Mouse (Mus musculus) T-helper 17 cell (primary cell): ENCODE measurements at regions not wholly inside any gene's neighbourhood (a gene's known extent, or its start where the extent isn't known, plus 50 kb on each side); places are given as distances from the start of the nearest gene placed in this dataset.

Source experiments
- in situ Hi-C, 2 experiments: fragments of 300-600 bp; cut with MboI, MseI; formaldehyde crosslinking; loops; 1 replicate in 1 of 2; 2 replicates in 1 of 2; pipeline ENCODE4 v1.15.1; 2025; ENCODE audit warnings: high pct_unique_total_duplicates in 2 of 2

DNA sequence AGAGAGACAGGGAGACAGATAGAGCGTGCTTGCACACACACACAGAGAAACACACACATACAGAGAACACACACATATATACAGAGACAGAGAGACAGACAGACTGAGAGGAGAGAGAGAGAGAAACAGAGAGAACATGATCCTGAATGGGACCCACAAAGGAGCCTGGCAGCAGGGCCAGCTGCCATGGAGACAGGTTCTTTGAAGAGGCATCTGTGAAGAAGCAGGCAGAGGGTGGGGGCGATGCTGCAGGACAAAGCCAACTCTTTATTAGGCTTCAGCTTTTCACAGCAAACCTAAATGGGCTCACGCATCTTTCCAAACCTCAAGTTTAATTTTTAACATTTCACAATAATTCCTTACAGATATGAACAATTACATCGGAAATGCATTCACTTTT is 90.0 kb upstream of the Dlx2 start:
- in situ Hi-C loops, result no loop called here

DNA sequence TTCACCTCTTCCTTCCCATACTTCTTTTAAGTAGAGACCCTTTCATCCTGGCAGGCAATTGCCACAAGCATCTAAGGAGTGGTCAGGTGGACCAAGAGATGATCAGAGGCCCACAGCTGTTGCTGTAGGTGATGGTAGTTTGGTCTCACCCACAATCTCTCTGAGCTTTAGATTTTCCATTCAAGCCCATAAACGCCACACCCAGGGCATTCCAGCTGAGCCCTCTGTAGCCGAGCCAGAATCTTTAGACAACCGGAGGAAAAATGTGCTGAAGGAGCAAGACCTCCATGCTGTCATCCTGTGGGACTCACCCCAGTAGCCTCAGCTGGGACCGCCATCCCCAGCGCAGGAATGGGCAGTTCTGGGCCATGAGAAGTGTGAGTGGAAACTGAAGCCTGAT is 93.7 kb upstream of the Dlx2 start:
- in situ Hi-C loops, result no loop called here

DNA sequence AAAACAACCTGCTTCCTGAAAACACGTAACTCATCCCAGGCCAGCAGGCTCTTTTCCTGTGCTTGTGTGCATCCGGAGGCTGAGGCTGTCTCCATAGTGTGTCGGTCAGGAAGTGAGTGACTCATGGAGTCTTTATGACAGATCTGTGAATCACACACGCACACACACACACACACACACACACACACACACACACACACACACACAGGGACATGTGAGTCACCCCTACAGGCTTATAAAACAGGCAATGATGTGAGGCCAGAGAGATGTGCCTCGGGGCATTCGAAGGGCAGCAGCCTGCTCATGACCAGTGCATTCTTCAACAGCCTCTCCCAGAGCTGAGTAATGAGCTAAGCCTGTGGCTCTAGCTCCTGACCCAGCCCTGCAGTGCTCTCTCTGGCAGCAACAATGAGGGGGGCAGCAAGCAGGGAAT is 97.5 kb upstream of the Dlx2 start:
- in situ Hi-C loops, result no loop called here

DNA sequence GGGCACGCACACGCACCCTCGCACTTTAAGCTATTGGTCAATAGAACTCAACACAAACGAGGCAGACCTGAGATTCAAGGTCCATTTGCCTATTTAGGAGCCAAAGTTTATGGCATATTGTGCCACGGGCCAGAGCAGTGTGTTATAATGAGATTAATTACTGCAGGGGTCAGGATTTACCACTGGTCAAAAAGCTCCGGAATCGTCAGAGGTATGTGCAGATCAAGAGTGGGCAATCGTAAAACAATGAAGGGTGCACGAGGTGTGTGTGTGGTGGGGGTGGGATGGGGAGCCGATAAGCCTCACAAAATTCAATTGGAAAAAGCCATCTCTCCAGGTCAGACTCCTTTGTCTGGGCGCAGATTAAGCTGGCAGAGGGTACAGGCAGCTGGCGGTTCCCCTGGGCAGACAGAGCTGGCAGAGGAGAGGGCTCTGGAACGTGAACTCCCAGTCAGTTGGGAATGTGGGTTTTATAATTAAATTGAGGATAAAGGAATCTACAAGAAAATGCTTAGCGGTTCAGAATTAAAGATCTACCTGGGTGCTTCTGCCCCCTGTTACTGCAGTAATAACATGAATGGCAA is 97.4 kb upstream of the Itga6 start:
- in situ Hi-C loops, result no loop called here

DNA sequence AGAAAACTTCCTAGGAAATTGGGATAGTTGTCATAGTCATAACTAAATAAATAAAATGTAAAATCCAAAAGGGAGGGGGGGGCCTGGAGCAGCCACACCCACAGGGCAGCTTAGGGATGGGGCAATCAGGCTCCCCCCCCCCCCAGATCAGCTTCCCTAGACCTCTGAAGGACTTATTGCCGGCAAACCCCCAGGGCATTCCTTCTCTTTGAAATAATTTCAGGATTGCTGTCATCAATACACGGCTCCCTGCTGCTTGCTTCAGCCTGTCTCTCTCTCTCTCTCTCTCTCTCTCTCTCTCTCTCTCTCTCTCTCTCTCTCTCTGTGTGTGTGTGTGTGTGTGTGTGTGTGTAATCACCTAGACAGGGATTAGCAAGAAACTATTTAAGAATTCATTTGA is 93.8 kb upstream of the Itga6 start:
- in situ Hi-C loops, result no loop called here

DNA sequence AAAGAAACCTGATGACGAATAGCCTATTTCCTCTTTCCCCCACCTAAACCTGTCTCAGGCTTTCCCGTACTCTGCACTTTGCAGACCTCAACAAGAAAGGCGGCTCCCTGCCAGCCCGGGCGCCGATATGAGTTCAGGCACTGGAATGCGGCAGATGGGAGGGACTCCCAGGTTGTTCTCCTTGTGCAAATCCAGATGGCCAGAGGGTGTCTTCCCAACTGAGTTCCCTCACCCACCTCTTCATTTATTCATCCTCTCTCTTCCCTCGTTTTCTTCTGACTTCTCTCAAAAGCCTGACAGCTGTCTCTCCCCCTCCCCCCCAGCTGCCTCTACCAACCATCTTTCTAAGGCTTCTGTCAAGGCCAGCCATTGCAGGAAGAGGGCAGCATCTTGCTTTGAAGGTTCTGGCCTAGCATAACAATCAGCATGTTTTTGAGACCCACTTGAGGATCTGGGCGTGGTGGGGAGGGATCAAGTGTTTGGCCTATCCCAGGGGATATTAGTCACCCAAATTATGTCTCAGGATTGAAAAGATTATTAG is 93.1 kb upstream of the Itga6 start:
- in situ Hi-C loops, result no loop called here

DNA sequence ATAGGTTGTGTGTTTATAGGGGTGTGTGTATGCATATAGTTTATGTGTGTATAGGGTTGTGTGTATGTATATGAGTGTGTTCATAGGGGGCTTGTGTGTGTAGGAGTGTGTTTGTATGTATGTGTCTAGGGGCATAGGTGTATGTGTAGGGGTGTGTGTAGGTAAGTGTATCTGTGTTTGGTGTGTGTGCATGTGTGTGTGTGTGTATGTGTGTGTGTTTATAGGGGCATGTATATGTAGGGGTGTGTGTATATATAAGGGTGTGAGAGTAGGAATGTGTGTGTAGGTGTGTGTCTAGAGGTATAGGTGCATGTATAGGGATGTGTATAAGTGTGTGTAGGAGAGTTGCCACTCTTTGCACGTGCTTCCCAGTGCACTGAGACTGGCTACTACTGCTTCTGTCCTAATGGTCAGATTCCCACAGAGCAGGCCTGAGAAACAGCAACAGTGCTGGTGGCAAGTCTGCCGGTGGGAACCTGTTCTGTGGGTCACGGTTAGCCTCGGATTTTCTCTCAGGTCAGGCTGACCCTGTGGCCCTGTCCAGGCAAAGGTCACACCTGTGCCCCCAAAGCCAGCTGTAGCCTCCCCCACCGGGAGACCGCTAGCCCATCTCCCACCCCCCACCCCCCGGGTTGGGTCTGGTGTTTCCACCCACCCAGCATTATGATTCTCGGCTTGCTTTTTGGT is 90.5 kb upstream of the Itga6 start:
- in situ Hi-C loops, result loop anchor here in 1 of 2 experiments (5.0 kb wide), 1 partner anchor 43 kb away; no protein-coding TSS in a partner anchor

DNA sequence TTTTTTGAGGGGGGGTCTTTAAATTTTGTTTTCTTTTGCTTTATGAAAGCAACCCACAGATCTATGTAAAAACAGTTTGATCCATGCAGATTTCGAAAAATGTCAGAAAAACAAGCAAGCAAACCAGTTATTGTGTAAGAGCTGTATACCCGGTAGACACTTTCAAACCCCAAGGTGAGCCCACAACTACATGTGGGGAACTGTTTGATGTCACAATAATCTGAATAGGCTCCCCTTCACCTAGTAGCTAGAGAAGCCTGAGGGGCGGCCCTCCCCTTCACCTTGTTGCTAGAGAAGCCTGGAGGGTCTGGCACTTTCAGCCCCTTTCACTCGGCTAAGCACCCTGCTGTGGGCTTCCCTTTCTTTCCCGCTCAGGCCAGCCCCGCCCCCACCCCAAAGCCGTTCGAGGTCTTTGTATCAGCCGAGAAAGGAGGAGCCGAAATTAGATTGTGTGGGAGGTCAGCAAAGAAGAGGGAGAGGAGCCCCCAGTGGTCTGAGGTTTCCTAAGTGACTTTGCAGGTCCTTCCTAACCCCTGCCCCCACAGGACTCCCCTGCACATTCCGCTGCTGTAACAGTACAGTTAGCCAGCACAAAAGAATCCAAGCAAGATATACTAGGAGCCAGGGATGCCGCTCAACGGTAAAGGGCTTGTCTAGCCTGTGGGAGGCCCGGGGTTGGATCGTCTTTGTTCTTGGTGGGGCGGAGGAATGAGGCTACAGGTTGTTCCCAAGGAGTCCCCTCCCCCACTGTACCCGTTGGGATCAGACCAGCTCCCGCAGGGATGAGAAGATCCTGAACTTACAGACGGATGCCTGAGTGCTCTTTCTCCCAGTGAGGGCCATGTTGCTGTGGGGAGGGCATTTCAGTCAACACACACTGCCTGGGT is 89.7 kb upstream of the Itga6 start:
- in situ Hi-C loops, result loop anchor here in 1 of 2 experiments (5.0 kb wide), 1 partner anchor 43 kb away; no protein-coding TSS in a partner anchor

DNA sequence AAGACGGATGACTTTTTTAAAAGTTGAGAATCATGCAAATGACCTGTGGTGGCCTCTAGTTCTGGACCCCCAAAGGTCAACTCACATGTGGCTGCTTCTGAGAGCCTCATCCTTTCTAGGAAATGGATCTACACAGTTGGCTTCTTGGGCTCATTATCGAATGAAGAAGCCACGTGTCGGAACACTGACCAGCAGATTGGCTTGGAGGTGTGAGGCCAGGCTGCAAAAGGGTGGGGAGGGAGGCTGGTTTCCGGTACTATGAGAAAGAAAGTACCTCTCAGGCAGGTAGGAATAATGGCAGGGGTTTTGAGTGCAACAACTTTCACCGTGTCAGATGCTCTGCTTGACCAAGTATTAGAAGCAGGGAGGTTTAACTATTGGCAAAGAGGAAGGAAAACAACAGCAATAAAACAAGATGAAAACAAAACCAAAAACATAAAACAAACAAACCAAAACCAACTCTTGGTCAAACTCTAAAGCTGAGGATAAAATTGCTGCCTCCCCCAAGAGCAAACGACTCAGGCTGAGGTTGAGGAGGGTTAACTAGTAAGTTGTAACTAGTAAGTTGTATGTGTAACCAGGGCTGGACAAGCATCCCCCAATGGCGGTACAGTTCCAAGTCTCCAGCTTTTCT is 88.7 kb upstream of the Itga6 start:
- in situ Hi-C loops, result loop anchor here in 1 of 2 experiments (5.0 kb wide), 1 partner anchor 44 kb away; no protein-coding TSS in a partner anchor

DNA sequence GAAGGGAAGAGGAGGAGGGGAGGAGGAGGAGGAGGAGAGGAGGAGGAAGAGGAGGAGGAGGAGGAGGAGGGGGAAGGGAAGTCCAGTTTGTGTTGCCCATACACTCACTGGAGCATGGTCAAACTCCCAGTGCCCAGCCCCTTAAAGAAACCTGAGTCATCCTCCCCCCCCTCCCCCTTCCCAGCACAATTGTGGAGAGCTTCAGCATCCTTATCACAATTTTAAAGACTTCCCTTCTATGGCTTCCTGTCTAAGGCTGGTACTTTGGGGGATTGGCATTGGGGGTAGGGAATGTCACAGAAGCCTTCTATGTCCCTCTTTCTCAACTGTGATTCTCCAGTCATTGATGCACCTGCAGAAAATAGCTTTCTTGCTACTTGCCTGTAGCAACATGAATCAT is 84.0 kb upstream of the Itga6 start:
- in situ Hi-C loops, result no loop called here

DNA sequence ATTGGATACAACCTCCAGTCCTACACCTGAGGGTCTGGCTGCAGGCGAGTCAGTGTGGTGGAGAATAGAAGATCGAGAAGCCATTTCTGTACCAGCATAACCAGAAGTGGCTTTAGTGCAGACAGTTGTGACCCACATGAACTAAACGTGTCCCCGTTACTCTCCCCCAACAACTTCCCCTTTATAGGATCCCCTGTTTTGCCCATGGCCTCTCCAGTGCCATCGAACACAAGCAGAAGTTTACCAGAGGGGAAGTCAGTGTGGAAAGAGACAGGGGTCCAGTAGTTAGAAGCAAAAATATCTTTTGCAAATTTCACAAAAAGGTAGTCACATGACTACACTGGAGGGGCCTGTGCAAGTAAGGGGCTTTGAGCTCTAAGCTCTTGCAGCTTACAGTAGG is 83.4 kb upstream of the Itga6 start:
- in situ Hi-C loops, result no loop called here

DNA sequence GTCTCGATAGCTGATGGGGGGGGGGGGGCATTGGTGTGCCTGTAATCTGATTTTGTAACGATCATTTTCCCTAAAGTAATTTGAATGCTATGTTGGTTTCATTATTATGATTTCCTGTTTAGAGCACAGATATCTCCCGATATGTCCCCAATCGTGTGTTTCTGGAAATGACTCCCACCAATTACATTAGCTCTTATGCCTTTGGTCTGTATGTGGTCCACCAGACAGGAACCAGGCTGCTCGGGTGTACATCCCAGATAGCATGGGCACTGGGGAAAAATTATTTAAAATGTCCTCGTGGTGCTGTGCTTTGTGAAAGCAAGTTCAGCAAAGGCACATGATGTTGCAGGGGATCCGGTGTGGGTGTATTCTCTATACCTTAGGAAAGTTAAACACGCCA is 82.0 kb upstream of the Itga6 start:
- in situ Hi-C loops, result no loop called here

DNA sequence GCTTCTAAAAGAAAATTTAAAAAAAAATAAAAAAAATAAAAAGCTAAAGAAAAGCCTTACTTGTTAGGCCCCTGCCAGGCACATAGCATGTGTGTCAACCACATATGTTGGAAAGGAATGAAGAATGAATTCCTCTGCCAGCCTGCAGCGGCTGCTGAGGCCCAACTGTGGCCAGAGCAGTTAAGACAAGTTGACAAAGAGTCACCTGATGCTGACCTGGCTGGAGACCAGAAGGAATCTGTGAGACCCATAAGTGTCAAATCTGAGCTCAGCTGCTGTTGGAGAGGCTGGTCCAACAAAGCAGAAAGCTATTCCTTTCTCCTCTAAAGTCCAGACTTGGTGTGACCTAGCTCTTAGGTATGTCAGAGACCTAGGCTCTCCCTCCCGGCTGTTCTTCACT is 78.5 kb upstream of the Itga6 start:
- in situ Hi-C loops, result no loop called here

DNA sequence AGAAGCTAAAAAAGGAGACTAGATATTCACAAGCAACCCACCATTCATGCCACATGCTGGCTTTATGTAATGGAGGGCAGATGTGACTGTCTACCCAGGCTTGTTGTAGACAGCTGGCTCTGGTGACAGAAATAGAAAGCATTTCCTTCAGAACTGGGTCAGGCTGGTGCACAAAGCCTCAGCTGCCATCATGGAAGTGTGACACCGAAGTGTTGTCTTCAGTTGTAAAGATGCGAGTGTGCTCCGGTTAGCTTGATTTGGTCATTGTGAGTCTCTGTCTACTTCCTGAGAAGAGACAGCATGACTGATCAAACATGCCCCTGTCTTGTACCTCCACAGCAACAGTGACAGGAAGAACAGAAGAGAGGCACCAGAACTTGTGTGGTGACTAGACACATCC is 77.7 kb upstream of the Itga6 start:
- in situ Hi-C loops, result no loop called here

DNA sequence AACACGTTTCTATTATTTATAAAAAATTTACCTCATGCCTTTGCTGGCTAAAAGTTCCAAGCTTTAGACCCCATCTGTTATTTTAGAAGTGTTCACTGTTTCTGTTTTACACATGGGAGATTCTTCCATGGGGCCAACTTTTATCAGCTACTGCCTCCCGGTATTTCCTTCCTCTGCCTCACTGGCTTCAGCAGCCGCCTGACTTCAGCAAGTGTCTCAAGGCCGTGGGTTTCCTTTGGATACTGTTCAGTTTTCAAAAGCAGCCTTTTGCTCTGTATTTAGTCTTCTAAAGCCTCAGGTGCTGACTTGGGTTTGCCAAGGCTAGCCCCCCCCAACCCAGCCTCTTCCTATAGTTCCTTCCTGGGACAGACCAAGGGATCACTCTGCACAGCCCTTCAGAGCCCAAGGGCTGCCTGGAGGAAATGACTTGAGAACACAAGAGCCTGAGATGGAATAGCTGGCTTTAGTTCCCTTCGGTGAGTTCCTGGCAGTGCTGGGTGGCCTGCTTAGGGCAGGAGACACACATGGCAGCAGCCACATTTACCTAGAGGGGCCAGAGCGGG is 75.1 kb upstream of the Itga6 start:
- in situ Hi-C loops, result no loop called here

DNA sequence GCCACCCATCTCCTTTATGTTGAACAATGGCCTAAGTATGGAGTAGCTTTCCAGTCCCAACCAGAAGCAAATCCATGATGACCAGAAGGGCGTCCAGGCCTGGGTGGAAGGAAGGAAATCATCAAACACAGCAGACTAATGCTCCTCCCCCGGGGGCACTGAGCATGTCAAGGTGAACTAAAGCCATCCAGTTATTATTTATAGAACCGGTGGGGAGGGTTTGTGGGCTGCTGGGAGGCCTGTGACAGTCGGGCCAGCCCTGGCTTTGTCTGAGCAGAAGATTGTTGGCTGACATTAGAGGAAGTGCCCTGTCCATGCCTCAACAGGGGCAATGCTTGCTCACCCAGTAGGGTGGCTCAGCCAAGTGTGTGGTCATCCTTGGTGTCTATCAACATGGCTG is 74.5 kb upstream of the Itga6 start:
- in situ Hi-C loops, result no loop called here

DNA sequence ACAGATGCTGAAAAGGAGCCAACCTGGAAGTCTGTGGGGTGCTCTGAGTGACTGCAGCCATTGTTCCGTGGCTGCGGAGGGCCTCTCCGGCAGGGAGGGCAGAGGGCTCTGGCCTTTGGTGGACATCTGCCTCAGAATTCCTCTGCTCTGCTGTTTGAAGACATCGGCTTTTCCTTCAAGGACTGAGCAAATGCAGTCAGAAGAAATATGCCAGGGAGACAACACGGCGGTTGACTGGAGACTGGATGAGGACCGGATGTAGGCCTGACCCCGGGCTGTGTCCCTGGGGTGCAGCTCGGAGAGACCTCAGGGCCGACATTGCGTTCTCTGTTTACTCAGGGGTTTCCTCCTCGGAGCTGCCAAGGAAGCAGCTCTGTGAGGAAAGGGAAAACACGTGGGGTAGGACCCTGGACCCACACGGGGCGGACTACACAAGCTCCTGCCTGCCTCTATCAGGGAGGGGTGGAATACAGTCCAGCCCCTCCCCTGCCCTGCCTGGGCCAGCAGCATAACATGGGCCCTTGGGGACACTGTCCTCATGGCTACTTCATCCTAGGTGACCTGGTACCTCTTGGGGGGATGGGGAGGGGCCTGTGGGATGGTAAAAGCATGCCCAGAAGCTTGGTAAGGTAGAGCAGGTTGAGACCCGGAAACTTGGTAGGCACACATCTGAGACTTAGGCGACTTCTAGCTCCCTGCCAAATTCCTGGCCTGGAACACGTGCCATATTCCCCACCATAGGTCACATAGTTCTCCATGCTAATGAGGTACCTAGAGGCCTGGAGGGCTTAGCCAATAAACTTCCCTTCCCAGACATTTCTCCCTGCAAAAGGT is 72.1 kb upstream of the Itga6 start:
- in situ Hi-C loops, result no loop called here

DNA sequence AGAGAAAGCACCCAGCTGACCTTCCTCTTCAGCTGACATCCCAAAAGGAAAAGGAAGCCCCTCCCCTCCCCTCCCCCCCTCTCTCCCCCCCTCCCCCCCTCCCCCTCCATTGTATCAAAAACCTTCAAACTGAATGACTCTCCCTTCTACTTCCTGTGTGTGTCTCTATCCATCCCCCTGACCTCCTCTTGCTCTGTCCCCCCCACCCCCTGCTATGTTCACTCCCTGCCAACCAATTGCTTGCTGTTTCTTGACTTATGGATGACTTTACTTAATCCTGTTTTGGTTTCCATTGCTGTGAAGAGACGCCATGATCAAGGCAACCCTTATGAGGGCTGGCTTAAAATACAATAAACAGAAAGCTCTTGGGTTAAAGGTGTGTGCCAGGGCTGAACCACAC is 64.7 kb upstream of the Itga6 start:
- in situ Hi-C loops, result loop anchor here (25.0 kb wide), 2 partner anchors 1343 to 1618 kb away; no protein-coding TSS in a partner anchor

DNA sequence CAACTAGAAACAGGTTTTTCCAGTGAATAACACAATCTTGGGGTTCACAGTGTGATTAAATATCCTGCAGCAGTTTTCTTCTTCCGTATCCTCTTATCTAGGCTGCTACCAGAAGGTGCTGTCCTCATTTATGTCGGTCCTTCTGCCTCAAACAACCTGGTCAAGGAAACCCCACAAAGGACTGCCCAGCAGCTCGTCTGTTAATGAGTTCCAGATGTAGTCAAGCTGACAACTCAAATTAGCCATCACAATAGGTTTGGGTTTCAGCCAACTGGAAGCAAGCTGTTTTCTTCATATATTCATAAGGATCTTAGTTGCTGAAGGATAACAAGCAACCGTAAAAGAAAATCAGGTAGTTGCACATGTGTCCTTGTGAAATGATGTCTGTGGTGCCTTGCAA is 64.3 kb upstream of the Itga6 start:
- in situ Hi-C loops, result loop anchor here (25.0 kb wide), 2 partner anchors 1344 to 1619 kb away; no protein-coding TSS in a partner anchor

DNA sequence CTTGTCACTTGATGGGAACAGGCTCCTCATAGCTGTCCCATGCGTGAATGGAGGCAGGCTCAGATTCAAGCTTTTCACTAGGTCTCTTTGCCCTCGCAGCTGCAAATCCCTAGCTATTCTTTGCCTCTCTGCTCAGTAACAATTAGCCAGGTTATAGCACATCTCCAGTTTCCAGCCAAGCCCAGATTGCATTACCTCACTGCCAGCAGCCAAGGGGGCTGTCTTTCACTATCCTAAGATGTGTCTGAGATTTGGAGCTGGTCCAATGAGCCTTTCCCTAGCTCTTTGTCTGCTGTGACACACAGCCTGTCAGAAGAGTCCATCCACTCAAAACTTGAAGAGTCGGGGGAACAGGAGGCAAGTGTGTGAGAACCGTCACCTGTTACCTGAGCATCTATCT is 62.0 kb upstream of the Itga6 start:
- in situ Hi-C loops, result loop anchor here (25.0 kb wide), 2 partner anchors 1346 to 1621 kb away; no protein-coding TSS in a partner anchor
